ENCODE assay signal across 18 mouse cellular contexts in genomic region chr19:10345696-10346095, GRCm38 (mm10). TPM values are rescaled to one million over a fixed set of nuclear protein-coding genes. Genes with fewer than 3 reads are reported as not detected.
DNase-seq lines count a peak whose midpoint lies in the region; ATAC-seq and TF ChIP-seq lines count a peak whose summit lies in the region.
"Had no signal": no experiment of that assay in that cellular context is flagged by ENCODE, and none has a peak within 500 bp of the region (broad histone marks: within the 10 kb centered on the region; RNA-seq: fewer than 3 reads in every experiment).

No protein-coding gene starts in this region.

- WGBS in kidney, postnatal 0 days = 37% methylated on average over 12 of the region's 12 CpGs
- WGBS in neural tube, embryonic 13.5 days = 45% methylated on average over 12 of the region's 12 CpGs
- WGBS in stomach, embryonic 15.5 days = 40% methylated on average over 12 of the region's 12 CpGs

- in situ Hi-C loops in ES-E14 (cut with MboI; ENCODE audit: low sequenced_read_pairs in 2 of 2, unreplicated experiment in 2 of 2) = loop anchor here in 1 of 2 experiments (10.0 kb wide), 1 partner anchor 149 kb away; no protein-coding TSS in a partner anchor

- H3K9ac ChIP-seq in kidney, postnatal 0 days (ENCODE audit: low read depth, low read length) = no peak overlapping the region
- no peak overlapping the region for H3K9ac ChIP-seq in neural tube, embryonic 13.5 days
- no peak overlapping the region for H3K9ac ChIP-seq in ES-E14 (ENCODE audit: insufficient read depth, low read depth, low read length, poor library complexity, severe bottlenecking)
- no peak overlapping the region for H3K9ac ChIP-seq in stomach, embryonic 15.5 days
- H3K9ac ChIP-seq: hindbrain, embryonic 15.5 days; limb, embryonic 13.5 days; lung, embryonic 15.5 days; midbrain, embryonic 15.5 days; neural tube, embryonic 12.5 days had no signal

- H3K4me2 ChIP-seq in kidney, postnatal 0 days (ENCODE audit: low read length) = no peak overlapping the region
- H3K4me2 ChIP-seq in neural tube, embryonic 13.5 days = no peak overlapping the region
- H3K4me2 ChIP-seq in stomach, embryonic 15.5 days = no peak overlapping the region
- H3K4me2 ChIP-seq: hindbrain, embryonic 15.5 days; limb, embryonic 13.5 days; lung, embryonic 15.5 days; midbrain, embryonic 15.5 days; neural tube, embryonic 12.5 days had no signal

- TF ChIP-seq CTCF in kidney, postnatal 0 days (IDR thresholded peaks at IDR 0.05; ENCODE audit: low read depth) = no peak

- ATAC-seq in kidney, postnatal 0 days (replicated peaks; ENCODE audit: low FRiP score, low read depth) = peak; percentile 29; the same call in 1 of the 2 replicates
- 0 out of 2 replicates have a peak, but pooled peaks have one; percentile 9 for ATAC-seq in neural tube, embryonic 13.5 days (ENCODE audit: low read depth)
- peak; percentile 24; the same call in 1 of the 2 replicates for ATAC-seq in stomach, embryonic 15.5 days (ENCODE audit: insufficient read depth, low FRiP score, low read depth)
- ATAC-seq: midbrain, embryonic 15.5 days had no signal

- no peak overlapping the region for H3K27ac ChIP-seq in kidney, postnatal 0 days
- no peak overlapping the region for H3K27ac ChIP-seq in neural tube, embryonic 13.5 days (replicated peaks)
- H3K27ac ChIP-seq in ES-E14 (ENCODE audit: insufficient read depth, low read depth, low read length, poor library complexity, severe bottlenecking) = no peak overlapping the region
- no peak overlapping the region for H3K27ac ChIP-seq in stomach, embryonic 15.5 days
- H3K27ac ChIP-seq: forebrain, embryonic 10.5 days; hindbrain, embryonic 15.5 days; limb, embryonic 13.5 days; lung, embryonic 15.5 days; midbrain, embryonic 15.5 days; neural tube, embryonic 12.5 days had no signal

- H3K4me1 ChIP-seq in kidney, postnatal 0 days (replicated peaks; ENCODE audit: insufficient read depth, low read length) = no peaks in the 10 kb centered on the region
- H3K4me1 ChIP-seq in neural tube, embryonic 13.5 days (replicated peaks) = peaks cover 29% of the 10 kb centered on the region
- H3K4me1 ChIP-seq in ES-E14 (ENCODE audit: control insufficient read depth in 2 of 2, insufficient read depth in 2 of 2, low read length in 2 of 2, poor library complexity in 1 of 2) = peaks cover 0 to 17% of the 10 kb centered on the region in 2 experiments; a peak in 2 of 4 replicates
- peaks cover 7% of the 10 kb centered on the region for H3K4me1 ChIP-seq in stomach, embryonic 15.5 days

- no peaks in the 10 kb centered on the region for H3K36me3 ChIP-seq in kidney, postnatal 0 days (ENCODE audit: insufficient read depth, low read length)
- no peaks in the 10 kb centered on the region for H3K36me3 ChIP-seq in neural tube, embryonic 13.5 days
- H3K36me3 ChIP-seq in ES-E14 (ENCODE audit: control insufficient read depth, insufficient read depth, low read length, poor library complexity, severe bottlenecking) = no peaks in the 10 kb centered on the region
- no peaks in the 10 kb centered on the region for H3K36me3 ChIP-seq in stomach, embryonic 15.5 days
- H3K36me3 ChIP-seq: forebrain, embryonic 10.5 days; hindbrain, embryonic 15.5 days; limb, embryonic 13.5 days; lung, embryonic 15.5 days; midbrain, embryonic 15.5 days; neural tube, embryonic 12.5 days had no signal

- H3K9me3 ChIP-seq in kidney, postnatal 0 days (replicated peaks; ENCODE audit: low read length) = no peaks in the 10 kb centered on the region
- no peaks in the 10 kb centered on the region for H3K9me3 ChIP-seq in neural tube, embryonic 13.5 days
- no peaks in the 10 kb centered on the region for H3K9me3 ChIP-seq in ES-E14 (ENCODE audit: control insufficient read depth, insufficient read depth, low read depth, low read length)
- H3K9me3 ChIP-seq in stomach, embryonic 15.5 days = no peaks in the 10 kb centered on the region
- H3K9me3 ChIP-seq: forebrain, embryonic 10.5 days; hindbrain, embryonic 15.5 days; lung, embryonic 15.5 days; midbrain, embryonic 15.5 days; neural tube, embryonic 12.5 days had no signal

- no peak overlapping the region for H3K4me3 ChIP-seq in kidney, postnatal 0 days (replicated peaks; ENCODE audit: low read depth, low read length)
- no peak overlapping the region for H3K4me3 ChIP-seq in neural tube, embryonic 13.5 days
- H3K4me3 ChIP-seq in ES-E14 (ENCODE audit: insufficient read depth in 1 of 2, low read depth in 1 of 2, low read length in 2 of 2, poor library complexity in 1 of 2, severe bottlenecking in 1 of 2) = peak overlapping the region in 1 of 2 experiments; percentile 43; a peak in 1 of 4 replicates
- H3K4me3 ChIP-seq in stomach, embryonic 15.5 days (replicated peaks) = no peak overlapping the region
- H3K4me3 ChIP-seq: forebrain, embryonic 10.5 days; hindbrain, embryonic 15.5 days; limb, embryonic 13.5 days; lung, embryonic 15.5 days; midbrain, embryonic 15.5 days; neural tube, embryonic 12.5 days had no signal

- H3K27me3 ChIP-seq in kidney, postnatal 0 days (ENCODE audit: insufficient read depth, low read length) = 0 out of 2 replicates have a peak, but pooled peaks cover 3% of the 10 kb centered on the region
- 0 out of 2 replicates have a peak, but pooled peaks cover 6% of the 10 kb centered on the region for H3K27me3 ChIP-seq in neural tube, embryonic 13.5 days
- H3K27me3 ChIP-seq in stomach, embryonic 15.5 days (replicated peaks) = no peaks in the 10 kb centered on the region; the same call in 1 of the 2 replicates
- H3K27me3 ChIP-seq: hindbrain, embryonic 15.5 days; midbrain, embryonic 15.5 days; neural tube, embryonic 12.5 days had no signal

- no peak for DNase-seq in kidney, postnatal 0 days (ENCODE audit: low spot score)
- no peak for DNase-seq in kidney, postnatal 14 days
- no peak for DNase-seq in neural tube, embryonic 10.5 days (ENCODE audit: extremely low spot score, low spot score)
- peak; percentile 40 for DNase-seq in ES-E14 (ENCODE audit: low read depth, low spot score)
- DNase-seq in gastrocnemius, adult 18-20 months (ENCODE audit: low spot score) = no peak
- DNase-seq: adrenal gland, postnatal 10 days; cerebellum, adult 9-11 months; retina, postnatal 1 day; spleen, adult 18-20 months had no signal

TF ChIP-seq in ES-E14, 5 proteins besides CTCF, POLR2A, EP300 and RAD21:
- TF ChIP-seq ZNF384 (IDR thresholded peaks at IDR 0.05; ENCODE audit: low read depth, low read length) = no peak
- no peak for TF ChIP-seq CHD2 (IDR thresholded peaks at IDR 0.05; ENCODE audit: low read depth, low read length)
- no peak for TF ChIP-seq MAFK (IDR thresholded peaks at IDR 0.05; ENCODE audit: insufficient read depth, low read depth, low read length)
- TF ChIP-seq HCFC1 (IDR thresholded peaks at IDR 0.05; ENCODE audit: borderline replicate concordance, insufficient read depth, low read length) = no peak
- TF ChIP-seq ZC3H11A (IDR thresholded peaks at IDR 0.05; ENCODE audit: borderline replicate concordance, low read depth, low read length) = no peak

RNA-seq across cellular contexts. Expression of gene Dagla, which starts 41.0 kb away (rescaled TPM):
- polyA plus RNA-seq in kidney, postnatal 0 days (2015; fragmentation: Nextera tagmentation; extraction: Ambion mirVana) = 2.0 and 2.2 TPM in 2 replicates
- polyA plus RNA-seq in neural tube, embryonic 13.5 days (2015; fragmentation: Nextera tagmentation; extraction: Ambion mirVana) = 6.3 and 6.4 TPM in 2 replicates
- total RNA-seq in ES-E14 (2012; rRNA removed) = 1.2 and 1.6 TPM in 2 replicates
- polyA plus RNA-seq in stomach, embryonic 15.5 days (2015; fragmentation: Nextera tagmentation; extraction: Ambion mirVana) = 3.3 and 3.7 TPM in 2 replicates
- 1 to 10 TPM; 8.3 TPM for total RNA-seq in gastrocnemius, adult 18-20 months (2021)

RNA-seq across cellular contexts. Expression of gene Syt7, which starts 43.2 kb away (rescaled TPM):
- polyA plus RNA-seq in kidney, postnatal 0 days (2015; fragmentation: Nextera tagmentation; extraction: Ambion mirVana) = 1.2 and 1.7 TPM in 2 replicates
- 9.6 and 10.7 TPM in 2 replicates for polyA plus RNA-seq in neural tube, embryonic 13.5 days (2015; fragmentation: Nextera tagmentation; extraction: Ambion mirVana)
- total RNA-seq in ES-E14 (2012; rRNA removed) = 2.6 and 3.5 TPM in 2 replicates
- 2.6 and 3.3 TPM in 2 replicates for polyA plus RNA-seq in stomach, embryonic 15.5 days (2015; fragmentation: Nextera tagmentation; extraction: Ambion mirVana)
- total RNA-seq in gastrocnemius, adult 18-20 months (2021) = 1 to 10 TPM; 1.5 TPM
- total RNA-seq: granulocyte monocyte progenitor cell, adult 5-6 weeks had no signal
